Mouse (Mus musculus) lung, embryonic 14.5 days (tissue): ENCODE measurements around the gene Nbas. TPM values are rescaled to one million over a fixed set of nuclear protein-coding genes. Genes with fewer than 3 reads are reported as not detected.

Experiments used
- ATAC-seq: fragments of 200-750 bp; cut with Nextera tagmentation; 2 replicates; pipeline ENCODE4 v1.8.0; 2017; ENCODE audit warnings: mild to moderate bottlenecking, moderate TSS enrichment, moderate library complexity; ENCODE audit not compliant: insufficient read depth
- DNase-seq: peaks from one replicate; pipeline ENCODE4 v3.0.0-alpha.2; 2015
- H3K27ac ChIP-seq: fragments of 300-500 bp; sonication (generic); 2 replicates; pipeline ENCODE4 v1.5.1; 2014; ENCODE audit warnings: low read depth, mild to moderate bottlenecking, moderate library complexity
- H3K27me3 ChIP-seq: fragments of 300-500 bp; sonication (generic); 2 replicates; pipeline ENCODE4 v1.6.1; 2014; ENCODE audit warnings: low read length, control low read depth; ENCODE audit not compliant: insufficient read depth
- H3K36me3 ChIP-seq: fragments of 300-500 bp; sonication (generic); 2 replicates; pipeline ENCODE4 v1.6.1; 2014; ENCODE audit warnings: control low read depth; ENCODE audit not compliant: insufficient read depth
- H3K4me1 ChIP-seq: fragments of 300-500 bp; sonication (generic); 2 replicates; pipeline ENCODE4 v1.6.1; 2014; ENCODE audit warnings: antibody characterized with exemption, control low read depth; ENCODE audit not compliant: insufficient read depth
- H3K4me2 ChIP-seq: fragments of 300-500 bp; sonication (generic); 2 replicates; pipeline ENCODE4 v1.6.1; 2014; ENCODE audit warnings: mild to moderate bottlenecking
- H3K4me3 ChIP-seq: fragments of 300-500 bp; sonication (generic); 2 replicates; pipeline ENCODE4 v1.5.1; 2014; ENCODE audit warnings: low read depth, low read length
- H3K9ac ChIP-seq: fragments of 300-500 bp; sonication (generic); 2 replicates; pipeline ENCODE4 v1.6.1; 2014
- H3K9me3 ChIP-seq: fragments of 300-500 bp; sonication (generic); 2 replicates; pipeline ENCODE4 v1.6.1; 2016; ENCODE audit warnings: low read depth, low read length, control low read depth
- CTCF ChIP-seq: IDR thresholded peaks from 2 replicates; pipeline ENCODE4 v1.5.1; 2016; ENCODE audit warnings: antibody characterized with exemption, low read depth
- WGBS: fragments of 180-500 bp; shearing (Covaris S2); extraction: QIAGEN DNeasy Blood & Tissue Kit; methylation state at CpG from one replicate; pipeline ENCODE4 v1.1.7; 2014; 5-methylcytosine and 5-hydroxymethylcytosine counted together
- polyA plus RNA-seq: library from polyadenylated mRNA; unstranded; fragments of >200 nt; fragmentation: Nextera tagmentation; extraction: Ambion mirVana; gene quantifications from 2 replicates; pipeline ENCODE4 v1.2.1, GENCODE M21; 2014

Nbas gene
- polyA plus RNA-seq, 1 experiment from 2014 or later: 19.1 TPM

DNA sequence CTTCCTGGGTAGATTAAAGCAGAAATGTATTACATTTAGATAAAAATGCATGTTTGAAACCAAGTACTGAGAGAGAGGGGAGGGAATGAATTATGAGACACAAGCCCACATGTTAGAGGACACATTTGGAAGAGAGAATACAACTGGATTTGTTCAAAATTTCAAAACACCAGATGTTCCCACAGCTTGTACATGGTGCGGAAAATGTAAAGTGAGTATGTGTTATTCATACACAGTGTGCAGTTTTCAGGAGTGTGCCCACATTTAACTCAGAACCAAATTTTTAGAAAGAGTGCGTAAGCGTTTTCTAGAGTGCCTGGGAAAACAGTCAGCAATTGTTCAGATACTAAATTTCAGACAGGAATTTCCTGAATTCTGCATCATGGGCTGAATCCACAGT lies 217.3 kb downstream of the Nbas start:
- no peak for TF ChIP-seq CTCF
- DNase-seq (peak; percentile 22), ATAC-seq (peak; percentile 47; the same call in 1 of the 2 replicates)
- Histone ChIP-seq H3K27ac (no peak overlapping the region), H3K9me3 (no peaks in the 10 kb centered on the region), H3K9ac (no peak overlapping the region), H3K4me2 (no peak overlapping the region), H3K4me3 (no peak overlapping the region), H3K36me3 (no peaks in the 10 kb centered on the region), H3K4me1 (no peaks in the 10 kb centered on the region), H3K27me3 (no peaks in the 10 kb centered on the region)
- WGBS: 55% methylated on average over 3 of the region's 3 CpGs

DNA sequence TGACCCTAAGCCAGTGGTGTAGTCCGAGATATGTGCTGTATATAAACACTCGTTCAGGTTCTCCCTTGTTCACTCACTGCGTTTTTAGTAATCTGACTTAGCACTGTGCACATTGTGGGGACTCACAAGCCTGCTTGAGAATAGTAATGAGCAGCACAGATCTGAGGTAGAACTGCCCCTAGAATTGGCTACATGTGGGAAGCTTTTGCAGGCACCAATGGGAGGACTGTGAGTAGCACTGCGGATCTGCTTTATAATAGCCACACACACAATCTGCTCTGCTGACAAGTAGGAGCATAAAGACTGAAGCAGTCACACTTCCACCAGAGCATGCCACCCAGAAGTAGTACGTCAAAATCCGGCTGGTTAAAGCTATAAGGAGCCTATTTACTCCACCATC lies 228.3 kb downstream of the Nbas start:
- H3K27me3 ChIP-seq: no peaks in the 10 kb centered on the region
- no peaks in the 10 kb centered on the region for H3K9me3 ChIP-seq
- H3K4me1 ChIP-seq: no peaks in the 10 kb centered on the region
- no peak overlapping the region for H3K4me3 ChIP-seq
- H3K9ac ChIP-seq: no peak overlapping the region
- H3K36me3 ChIP-seq: no peaks in the 10 kb centered on the region
- H3K4me2 ChIP-seq: no peak overlapping the region
- 83% methylated on average over 6 of the region's 6 CpGs for WGBS
- ATAC-seq (no peak), DNase-seq (no peak)
- H3K27ac ChIP-seq: no peak overlapping the region
- no peak for TF ChIP-seq CTCF

- H3K4me3 ChIP-seq: no peak overlapping the region
- WGBS: 78% methylated on average over 10 of the region's 10 CpGs
- TF ChIP-seq CTCF: no peak
- H3K27ac ChIP-seq: no peak overlapping the region
- no peak overlapping the region for H3K4me2 ChIP-seq
- DNase-seq (no peak), ATAC-seq (no peak)
- no peak overlapping the region for H3K9ac ChIP-seq
- no peaks in the 10 kb centered on the region for H3K27me3 ChIP-seq
- no peaks in the 10 kb centered on the region for H3K4me1 ChIP-seq
- no peaks in the 10 kb centered on the region for H3K36me3 ChIP-seq
- no peaks in the 10 kb centered on the region for H3K9me3 ChIP-seq
Measured at GRCm38 (mm10) chr12:13499237-13499889, 230.4 kb downstream of the Nbas start.

DNA sequence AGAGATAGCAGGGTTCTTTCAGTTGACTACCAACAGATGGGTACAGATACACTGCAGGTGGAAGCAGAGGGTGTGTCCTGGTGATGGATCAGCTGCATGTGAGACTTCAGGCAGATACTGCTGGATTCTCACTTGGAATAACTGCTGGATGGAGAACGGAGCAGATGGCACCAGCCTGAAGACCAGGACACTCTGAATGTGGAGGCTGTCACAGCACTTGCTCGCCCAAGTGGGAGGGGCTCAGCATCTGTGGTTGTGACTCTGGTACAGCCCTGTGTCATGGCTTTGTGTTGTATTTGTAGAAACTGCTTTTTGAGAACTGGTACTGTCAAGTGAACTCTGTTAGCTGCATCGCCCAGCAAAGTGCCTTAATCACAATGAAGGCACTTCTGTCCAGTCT lies 231.3 kb downstream of the Nbas start:
- whole genome bisulfite sequencing: 82% methylated on average over 3 of the region's 3 CpGs
- Histone ChIP-seq H3K4me1 (no peaks in the 10 kb centered on the region), H3K27ac (no peak overlapping the region), H3K4me3 (no peak overlapping the region), H3K9ac (no peak overlapping the region), H3K4me2 (no peak overlapping the region), H3K36me3 (no peaks in the 10 kb centered on the region), H3K9me3 (no peaks in the 10 kb centered on the region), H3K27me3 (no peaks in the 10 kb centered on the region)
- ATAC-seq (no peak), DNase-seq (no peak)
- no peak for TF ChIP-seq CTCF

- no peak for DNase-seq
- ATAC-seq: no peak
- Histone ChIP-seq H3K27me3 (no peaks in the 10 kb centered on the region), H3K4me3 (no peak overlapping the region), H3K9me3 (no peaks in the 10 kb centered on the region), H3K36me3 (no peaks in the 10 kb centered on the region), H3K9ac (no peak overlapping the region), H3K4me1 (no peaks in the 10 kb centered on the region), H3K27ac (no peak overlapping the region), H3K4me2 (no peak overlapping the region)
- TF ChIP-seq CTCF: no peak
- WGBS: 74% methylated on average over 5 of the region's 5 CpGs
Measured at GRCm38 (mm10) chr12:13504771-13505444, 236.0 kb downstream of the Nbas start.

GRCm38 (mm10) chr12:13518082-13518481 lies 249.1 kb downstream of the Nbas start:
- Histone ChIP-seq H3K27ac (no peak overlapping the region), H3K9ac (no peak overlapping the region), H3K27me3 (no peaks in the 10 kb centered on the region), H3K4me1 (no peaks in the 10 kb centered on the region), H3K9me3 (no peaks in the 10 kb centered on the region), H3K4me2 (no peak overlapping the region), H3K36me3 (no peaks in the 10 kb centered on the region), H3K4me3 (no peak overlapping the region)
- TF ChIP-seq CTCF: no peak
- no peak for ATAC-seq
- DNase-seq: no peak
- 18% methylated on average over 1 of the region's 1 CpGs for WGBS

DNA sequence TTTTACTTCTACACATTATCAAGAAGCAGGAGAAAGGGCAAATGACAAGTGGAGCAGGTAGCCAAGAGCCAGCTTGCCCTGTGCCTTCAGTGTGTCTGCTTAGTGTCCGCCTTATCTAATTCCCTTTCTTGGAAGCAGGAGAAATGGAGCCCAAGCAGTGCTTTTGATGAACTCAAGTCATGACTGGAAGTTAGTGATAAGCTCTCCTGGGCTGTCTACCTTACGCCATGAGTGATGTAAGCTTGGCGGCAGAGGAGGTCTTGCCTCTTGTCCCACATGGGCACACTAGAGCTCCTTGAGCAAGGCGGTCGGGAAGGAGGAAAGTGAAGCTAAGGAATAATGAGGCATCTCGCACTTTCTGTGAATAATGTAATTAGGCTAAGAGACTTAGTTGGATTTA lies 250.5 kb downstream of the Nbas start:
- no peak overlapping the region for H3K4me3 ChIP-seq
- no peaks in the 10 kb centered on the region for H3K9me3 ChIP-seq
- DNase-seq: no peak
- no peak overlapping the region for H3K27ac ChIP-seq
- H3K27me3 ChIP-seq: no peaks in the 10 kb centered on the region
- WGBS: 89% methylated on average over 6 of the region's 6 CpGs
- H3K36me3 ChIP-seq: no peaks in the 10 kb centered on the region
- H3K4me1 ChIP-seq: no peaks in the 10 kb centered on the region
- H3K4me2 ChIP-seq: no peak overlapping the region
- no peak for TF ChIP-seq CTCF
- no peak overlapping the region for H3K9ac ChIP-seq
- no peak for ATAC-seq
